Mouse (Mus musculus): ENCODE data around the gene Vmp1.

Vmp1 gene

GRCm38 (mm10) chr11:86568425-86568824, 115.2 kb downstream of the Vmp1 start:
- no peak for DNase-seq (ENCODE audit: low spot score)

GRCm38 (mm10) chr11:86558258-86558657, 125.4 kb downstream of the Vmp1 start:
- DNase-seq (ENCODE audit: low spot score): no peak

- no peak for DNase-seq (ENCODE audit: low spot score)
These were observed 130.1 kb downstream of the Vmp1 start for GRCm38 (mm10) chr11:86553525-86553924.

GRCm38 (mm10) chr11:86547412-86547811, 136.2 kb downstream of the Vmp1 start:
- no peak for DNase-seq (ENCODE audit: low spot score)

- DNase-seq (ENCODE audit: low spot score): no peak
These were observed 138.1 kb downstream of the Vmp1 start for GRCm38 (mm10) chr11:86545556-86545955.

DNA sequence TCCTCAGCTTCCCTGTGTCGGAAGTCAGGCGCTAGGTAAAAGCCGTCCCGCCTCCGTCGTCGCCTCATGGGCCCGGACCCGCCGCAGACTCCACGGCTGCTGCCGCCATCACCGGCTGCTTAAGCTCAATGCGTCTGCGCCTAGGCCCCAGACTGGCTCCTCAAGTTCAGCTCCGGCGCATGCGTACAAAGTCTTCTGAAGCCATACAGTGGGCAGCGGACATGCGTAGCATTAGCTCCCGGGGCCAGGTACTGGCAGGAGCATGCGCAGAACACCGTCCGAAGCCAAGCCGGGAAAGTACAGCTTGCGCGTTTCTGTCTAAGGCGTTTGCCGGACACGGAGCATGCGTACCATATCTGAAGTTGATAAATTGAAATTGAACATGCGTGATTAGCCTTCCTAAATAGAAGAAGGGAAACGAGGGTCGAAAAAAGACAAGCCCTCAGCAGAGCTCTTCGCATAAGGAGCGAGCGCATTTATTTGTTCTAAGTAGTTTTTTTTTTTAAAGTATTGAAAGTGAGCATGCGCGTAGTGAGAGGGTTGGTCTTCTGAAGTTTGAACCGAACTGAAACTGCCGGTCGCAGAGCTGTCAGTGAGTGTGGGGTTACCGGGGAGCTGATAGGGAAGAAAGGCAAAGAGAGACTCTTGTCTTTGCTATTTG, 138.9 kb downstream of the Vmp1 start, which contains the start of the genes Rps6kb1 and Tubd1:
Rps6kb1 (minus strand) TSS at position 167 of the 661 bp plus-strand sequence.
Tubd1 (plus strand) TSS at position 353 of the 661 bp plus-strand sequence.
- peak; percentile 100 for DNase-seq (ENCODE audit: low spot score)

DNA sequence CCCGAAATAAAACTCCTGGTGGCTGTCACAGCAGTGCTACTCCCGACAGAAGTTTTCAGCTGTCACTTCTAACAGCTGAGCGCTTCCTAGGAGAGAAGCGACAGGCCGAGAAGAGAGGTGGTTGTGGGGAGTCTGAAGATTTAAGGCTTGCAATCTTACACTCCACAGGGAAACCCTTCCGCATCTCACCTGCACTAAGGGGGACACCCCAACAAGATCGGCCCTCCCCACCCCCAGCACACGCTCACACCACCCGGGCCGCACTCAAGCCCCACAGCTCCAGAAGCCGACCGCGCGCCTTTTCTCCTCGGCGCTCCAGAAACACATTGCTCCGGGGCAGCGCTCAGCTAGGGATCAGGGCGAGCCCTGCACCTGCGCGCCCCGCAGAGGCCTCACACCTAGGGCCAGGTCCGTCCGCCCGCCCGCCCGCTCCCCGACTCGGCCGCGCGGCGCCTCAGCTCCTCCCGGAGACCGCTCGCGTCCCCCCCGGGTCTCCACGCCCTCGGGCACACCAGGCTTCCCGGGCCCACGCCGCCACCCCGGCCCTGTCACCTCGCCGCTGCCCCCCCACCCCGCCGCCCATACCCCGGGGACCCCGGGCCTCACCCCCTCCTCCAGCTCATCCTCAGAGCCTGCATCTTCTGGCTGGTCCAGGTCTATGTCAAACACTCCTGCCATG, 139.5 kb downstream of the Vmp1 start:
- DNase-seq (ENCODE audit: low spot score): no peak

GRCm38 (mm10) chr11:86542851-86543250, 140.8 kb downstream of the Vmp1 start:
- no peak for DNase-seq (ENCODE audit: low spot score)

GRCm38 (mm10) chr11:86540476-86540845, 143.2 kb downstream of the Vmp1 start:
- DNase-seq (ENCODE audit: low spot score): no peak

GRCm38 (mm10) chr11:86539716-86540475, 143.7 kb downstream of the Vmp1 start:
- no peak for DNase-seq (ENCODE audit: low spot score)

- no peak for DNase-seq (ENCODE audit: low spot score)
These were observed 144.8 kb downstream of the Vmp1 start for GRCm38 (mm10) chr11:86538786-86539185.

DNA sequence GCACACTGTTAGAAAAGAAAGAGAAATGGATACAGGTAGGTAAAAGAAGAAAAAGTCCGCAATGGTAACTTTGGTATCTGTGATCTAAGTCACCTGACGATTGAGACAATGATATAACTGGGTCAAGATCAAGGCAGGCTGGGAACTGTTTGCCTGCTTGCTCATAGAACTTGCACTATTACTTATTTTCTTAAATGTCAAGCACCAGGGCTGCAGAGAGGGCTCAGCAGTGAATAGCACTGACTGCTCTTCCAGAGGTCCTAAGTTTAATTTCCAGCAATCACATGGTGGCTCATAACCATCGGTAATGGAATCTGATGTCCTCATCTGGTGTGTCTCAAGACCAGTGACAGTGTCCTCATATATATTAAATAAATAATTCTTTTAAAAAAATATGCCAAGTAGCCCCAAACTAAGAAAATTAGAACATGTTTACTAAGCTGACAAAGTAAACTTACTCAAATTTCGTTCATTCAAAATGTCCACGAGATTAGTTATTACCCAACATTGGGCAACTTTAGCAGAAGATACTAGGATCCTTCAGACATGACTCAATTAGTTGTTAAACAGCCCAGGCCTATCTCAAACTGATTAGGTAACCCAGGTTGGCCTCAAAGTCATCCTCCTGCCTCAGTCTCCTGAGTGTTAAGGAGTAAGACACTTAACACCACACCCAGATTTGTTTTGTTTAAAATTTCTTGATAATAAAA, 149.3 kb downstream of the Vmp1 start:
- DNase-seq (ENCODE audit: low spot score): no peak
